Mouse (Mus musculus): ENCODE results near the gene Lhb.

Lhb gene

GRCm38 (mm10) chr7:45420615-45420919 lies at the start of gene Lhb:
Lhb (plus strand) TSS chr7:45420820.
- DNase-seq = no peak

- DNase-seq = no peak
Observed at GRCm38 (mm10) chr7:45372371-45372770, 48.2 kb upstream of the Lhb start.

GRCm38 (mm10) chr7:45374620-45375019 lies 46.0 kb upstream of the Lhb start:
- DNase-seq = no peak

GRCm38 (mm10) chr7:45376057-45376456 lies 44.6 kb upstream of the Lhb start:
- no peak for DNase-seq

- DNase-seq = no peak
Observed at GRCm38 (mm10) chr7:45386077-45386476, 34.5 kb upstream of the Lhb start.

- DNase-seq = no peak
Observed at GRCm38 (mm10) chr7:45395129-45395541, 25.5 kb upstream of the Lhb start.

GRCm38 (mm10) chr7:45395578-45396336 lies 24.9 kb upstream of the Lhb start, which contains the start of gene Snrnp70:
Snrnp70 (minus strand) TSS chr7:45395742.
- DNase-seq = peak; percentile 100

- DNase-seq = peak; percentile 34
Observed at GRCm38 (mm10) chr7:45396337-45396775, 24.3 kb upstream of the Lhb start.

- DNase-seq = no peak
Observed at GRCm38 (mm10) chr7:45396787-45397186, 23.8 kb upstream of the Lhb start.

- DNase-seq = no peak
Observed at GRCm38 (mm10) chr7:45401521-45402085, 19.0 kb upstream of the Lhb start.

GRCm38 (mm10) chr7:45403532-45404261 lies 16.9 kb upstream of the Lhb start:
- peak; percentile 87 for DNase-seq

GRCm38 (mm10) chr7:45405091-45406075 lies 15.2 kb upstream of the Lhb start, which contains the start of gene Kcna7:
Kcna7 (plus strand) TSS chr7:45405653.
- peak; percentile 85 for DNase-seq

- DNase-seq = peak; percentile 44
Observed at GRCm38 (mm10) chr7:45406157-45407156, 14.2 kb upstream of the Lhb start.

GRCm38 (mm10) chr7:45407836-45408235 lies 12.8 kb upstream of the Lhb start:
- no peak for DNase-seq

GRCm38 (mm10) chr7:45408351-45408750 lies 12.3 kb upstream of the Lhb start:
- no peak for DNase-seq

- DNase-seq = no peak
Observed at GRCm38 (mm10) chr7:45408949-45409348, 11.7 kb upstream of the Lhb start.

- no peak for DNase-seq
Observed at GRCm38 (mm10) chr7:45409497-45410163, 11.0 kb upstream of the Lhb start.

- DNase-seq = no peak
Observed at GRCm38 (mm10) chr7:45412421-45412820, 8.2 kb upstream of the Lhb start.

- DNase-seq = peak; percentile 40
Observed at GRCm38 (mm10) chr7:45413113-45413863, 7.3 kb upstream of the Lhb start, which contains the start of gene Ntf5. Ntf5 (plus strand) TSS chr7:45413695.
